Mouse (Mus musculus) A20 (cell line): ENCODE measurements around the gene Cic.
"Not testable (repeated sequence)": the region's sequence is repeated elsewhere in the genome, so short reads cannot be mapped to it uniquely, and the experiment has no call there.

Source experiments
- DNase-seq: peaks from one replicate; pipeline ENCODE4 v3.0.0-alpha.2; 2011; ENCODE audit warnings: low read depth, low spot score

Cic gene

GRCm38 (mm10) chr7:25305956-25306613, 38.6 kb downstream of the Cic start, which contains the start of gene Tmem145:
Tmem145 (plus strand) TSS chr7:25306106.
- DNase-seq: no peak

DNA sequence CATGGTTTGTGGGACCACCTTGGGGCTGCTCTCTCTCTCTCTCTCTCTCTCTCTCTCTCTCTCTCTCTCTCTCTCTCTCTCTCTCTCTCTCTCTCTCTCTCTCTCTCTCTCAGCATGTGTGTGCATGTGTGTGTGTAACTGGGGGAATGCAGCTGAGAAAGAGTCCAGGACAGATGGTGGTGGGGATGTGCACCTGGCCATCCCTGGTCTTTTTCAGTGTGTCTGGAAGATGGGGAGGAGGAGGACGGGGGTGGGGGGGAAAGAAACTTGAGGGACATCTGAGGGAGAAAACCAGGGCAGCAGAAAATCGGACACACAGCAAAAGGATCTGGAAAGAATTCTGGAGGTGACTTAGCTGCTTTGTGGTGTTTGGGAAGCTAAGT, 39.1 kb downstream of the Cic start:
- DNase-seq: no peak

DNA sequence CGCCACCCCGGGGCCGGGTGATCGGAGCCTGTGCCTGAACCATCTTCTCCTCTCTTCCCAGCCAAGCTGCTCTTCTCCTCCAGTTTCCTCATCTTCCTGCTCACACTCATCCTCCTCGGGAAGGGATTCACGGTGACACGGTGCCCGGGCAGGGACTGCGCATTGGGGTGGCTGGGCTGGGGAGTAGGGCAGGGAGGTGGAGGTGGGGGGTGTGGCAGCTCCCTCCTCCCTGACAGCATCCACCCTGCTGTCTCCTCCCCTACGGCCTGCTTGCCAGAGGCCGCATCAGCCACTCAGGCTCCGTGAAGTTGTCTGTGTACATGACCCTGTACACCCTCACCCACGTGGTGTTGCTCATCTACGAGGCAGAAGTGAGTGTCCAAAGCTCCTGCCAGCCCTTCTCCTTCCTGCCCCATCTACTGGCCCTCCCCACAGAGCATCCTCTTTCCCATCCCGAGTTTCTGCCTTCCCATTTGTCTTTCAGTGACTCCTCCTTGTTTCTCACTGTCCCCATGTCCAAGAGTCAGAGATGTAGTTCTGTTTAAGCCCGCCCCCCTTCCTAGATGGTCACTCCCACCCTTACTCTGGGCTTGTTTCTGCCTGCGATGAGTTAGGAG, 41.3 kb downstream of the Cic start:
- DNase-seq: no peak

- no peak for DNase-seq
Measured at GRCm38 (mm10) chr7:25309425-25309824, 41.9 kb downstream of the Cic start.

- DNase-seq: no peak
Measured at GRCm38 (mm10) chr7:25311193-25311592, 43.7 kb downstream of the Cic start.

DNA sequence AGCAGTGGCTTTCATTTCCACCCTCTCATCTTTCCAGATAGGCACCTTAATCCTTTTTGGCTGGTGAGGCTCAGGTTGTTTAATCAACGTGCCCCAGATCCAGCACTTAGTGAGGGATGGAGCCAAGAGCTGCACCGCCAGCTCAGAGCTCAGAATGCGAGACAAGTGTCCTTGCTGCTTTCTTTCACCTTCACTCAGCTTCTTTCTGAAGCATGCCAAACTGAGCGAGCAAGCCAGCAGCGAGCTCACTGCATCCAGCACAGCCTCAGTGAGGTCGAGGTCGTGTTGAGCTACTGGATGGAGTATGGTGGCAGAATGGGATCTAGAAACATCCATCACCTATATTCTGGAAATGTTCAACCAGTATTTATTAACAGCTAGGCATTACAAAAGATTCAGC, 45.8 kb downstream of the Cic start:
- no peak for DNase-seq

DNA sequence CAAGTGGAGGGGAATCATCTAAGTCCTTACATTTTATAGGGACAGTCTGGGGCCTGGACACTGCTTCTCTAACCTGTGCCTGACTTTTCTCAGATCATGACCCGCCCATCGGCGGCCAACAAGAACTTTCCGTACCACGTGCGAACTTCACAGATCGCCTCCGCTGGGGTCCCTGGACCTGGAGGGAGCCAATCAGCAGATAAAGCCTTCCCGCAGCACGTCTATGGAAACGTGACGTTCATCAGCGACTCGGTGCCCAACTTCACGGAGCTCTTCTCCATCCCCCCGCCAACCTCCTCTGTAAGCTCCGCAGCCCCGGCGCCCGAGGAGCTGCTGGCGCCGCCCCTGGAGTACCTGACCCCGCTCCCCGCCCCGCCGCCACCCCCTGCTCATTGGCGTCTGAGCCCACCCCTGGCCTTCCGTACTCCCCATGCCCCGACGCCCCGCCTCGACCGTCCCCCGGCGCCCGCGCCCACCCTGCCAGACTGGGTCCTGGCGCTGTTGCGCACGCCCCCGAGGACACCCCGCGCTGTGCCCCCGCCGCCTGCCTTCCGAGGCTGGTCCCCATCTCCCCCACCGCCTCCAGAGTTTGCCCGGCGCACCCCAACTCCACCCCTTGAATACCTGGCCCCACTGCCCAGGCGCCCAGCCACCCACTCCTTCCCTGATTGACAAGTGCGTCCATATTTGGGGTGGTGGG, 47.3 kb downstream of the Cic start:
- no peak for DNase-seq

- no peak for DNase-seq
Measured at GRCm38 (mm10) chr7:25315306-25316041, 48.0 kb downstream of the Cic start.

DNA sequence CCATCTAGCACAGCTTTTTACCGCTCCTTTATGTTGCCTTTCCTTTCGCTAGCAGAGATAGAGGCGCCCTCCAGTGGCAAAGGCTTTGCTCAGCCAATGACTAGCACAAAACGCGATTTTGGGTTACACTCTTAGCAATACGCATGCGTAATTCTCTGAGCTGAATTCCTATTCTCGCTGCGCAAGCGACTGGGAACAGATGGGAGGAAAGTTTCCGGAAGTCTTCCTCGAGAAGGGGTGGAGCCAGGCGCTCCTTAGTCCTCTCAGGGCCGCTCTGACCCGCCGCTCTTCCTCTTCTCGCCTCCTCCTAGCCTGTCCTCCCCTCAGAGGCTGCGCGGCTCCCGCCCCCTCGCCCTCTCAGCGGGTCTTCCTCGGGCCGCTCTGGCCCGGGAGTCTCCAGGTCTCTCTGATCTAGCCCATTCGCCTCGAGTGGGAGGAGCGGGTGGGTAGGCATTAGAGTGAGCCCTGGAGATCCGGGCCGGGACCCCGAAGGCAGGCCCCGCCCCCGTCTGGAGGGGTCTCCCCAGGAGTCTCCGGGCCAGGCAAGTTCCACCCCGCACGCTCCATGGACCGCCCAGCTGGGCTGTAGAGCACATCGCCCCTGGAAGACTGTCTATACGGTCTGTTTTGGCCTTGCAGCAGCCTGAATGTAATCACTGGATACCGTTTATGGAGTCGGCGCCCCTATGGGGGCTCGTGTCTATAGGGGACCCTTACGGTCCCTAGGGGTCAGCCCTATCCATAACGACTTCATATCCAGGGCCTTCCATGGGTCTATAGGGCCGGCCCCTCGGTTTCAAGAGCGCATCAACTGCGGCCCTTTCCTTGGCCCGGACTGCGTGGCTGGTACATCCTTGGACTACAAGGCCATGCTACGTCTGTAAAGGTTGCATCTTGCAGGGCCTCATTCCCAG, 49.3 kb downstream of the Cic start, which contains the start of gene Megf8:
Megf8 (plus strand) TSS at position 633 of the 914 bp plus-strand sequence.
- DNase-seq: peak; percentile 91

- DNase-seq: no peak
Measured at GRCm38 (mm10) chr7:25317446-25317999, 50.0 kb downstream of the Cic start.

GRCm38 (mm10) chr7:25322058-25322484, 54.6 kb downstream of the Cic start:
- DNase-seq: no peak

- DNase-seq: no peak
Measured at GRCm38 (mm10) chr7:25323219-25323618, 55.7 kb downstream of the Cic start.

DNA sequence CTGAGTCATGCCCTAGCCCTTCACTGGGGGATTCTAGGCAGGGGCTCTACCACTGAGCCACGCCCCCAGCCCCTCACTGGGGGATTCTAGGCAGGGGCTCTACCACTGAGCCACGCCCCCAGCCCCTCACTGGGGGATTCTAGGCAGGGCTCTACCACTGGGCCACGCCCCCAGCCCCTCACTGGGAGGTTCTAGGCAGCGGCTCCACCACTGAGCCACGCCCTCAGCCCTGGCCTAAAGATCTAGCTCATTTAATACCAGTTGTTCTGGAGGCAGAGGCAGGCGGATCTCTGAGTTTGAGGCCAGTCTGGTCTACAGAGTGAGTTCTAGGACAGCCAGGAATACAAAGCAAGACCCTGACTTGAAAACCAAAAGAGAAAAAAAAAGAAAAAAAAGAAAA, 57.9 kb downstream of the Cic start:
- DNase-seq: not testable (repeated sequence)

DNA sequence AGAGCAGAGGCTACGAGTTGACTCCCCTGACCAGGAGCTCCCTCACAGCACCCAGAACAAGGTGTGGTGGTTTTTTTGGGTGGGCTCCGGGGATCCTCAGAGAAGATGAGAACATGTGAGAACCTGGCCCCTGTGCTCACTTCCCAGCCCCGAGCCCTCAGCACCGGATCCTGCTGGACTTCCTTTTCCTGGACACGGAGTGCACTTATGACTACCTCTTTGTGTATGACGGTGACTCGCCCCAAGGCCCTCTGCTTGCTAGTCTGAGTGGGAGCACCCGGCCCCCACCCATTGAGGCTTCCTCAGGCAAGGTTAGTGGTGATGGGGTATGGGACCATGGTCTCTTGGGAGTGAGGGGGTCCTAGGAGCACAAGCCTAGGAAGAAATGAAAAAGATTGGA, 58.7 kb downstream of the Cic start:
- no peak for DNase-seq

GRCm38 (mm10) chr7:25333596-25334307, 66.2 kb downstream of the Cic start:
- DNase-seq: peak; percentile 82

DNA sequence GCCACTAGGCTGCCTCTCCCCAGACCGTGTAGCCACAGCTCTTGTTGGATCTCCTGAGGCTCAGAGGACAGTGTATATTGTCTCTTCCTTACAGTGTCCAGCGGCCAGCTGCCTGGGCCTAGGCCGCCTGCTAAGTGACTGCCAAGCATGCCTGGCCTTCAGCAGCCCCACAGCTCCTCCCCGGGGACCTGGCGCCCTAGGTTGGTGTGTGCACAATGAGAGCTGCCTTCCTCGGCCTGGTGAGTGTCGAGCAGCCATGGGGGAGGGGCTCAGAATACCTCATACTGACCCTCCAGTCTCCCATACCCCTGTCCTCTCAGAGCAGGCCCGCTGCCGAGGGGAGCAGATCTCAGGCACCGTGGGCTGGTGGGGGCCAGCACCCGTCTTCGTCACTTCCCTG, 67.0 kb downstream of the Cic start:
- DNase-seq: no peak

DNA sequence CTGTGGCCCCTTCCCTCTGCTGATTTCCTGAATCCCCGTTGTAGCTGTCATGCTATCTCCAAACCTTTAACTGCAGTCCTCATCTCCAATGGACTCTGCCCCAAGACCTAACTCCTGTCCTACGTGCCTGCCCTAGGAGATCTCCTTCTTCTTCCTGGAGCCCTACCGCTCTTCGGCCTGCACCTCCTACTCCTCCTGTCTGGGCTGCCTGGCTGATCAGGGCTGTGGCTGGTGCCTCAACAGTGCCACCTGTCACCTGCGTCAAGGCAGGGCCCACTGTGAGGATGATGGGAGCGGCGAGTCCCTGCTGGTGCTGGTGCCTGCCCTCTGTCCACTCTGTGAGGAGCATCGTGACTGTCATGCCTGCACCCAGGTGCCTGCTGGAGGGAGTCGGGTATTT, 71.8 kb downstream of the Cic start:
- DNase-seq: no peak

DNA sequence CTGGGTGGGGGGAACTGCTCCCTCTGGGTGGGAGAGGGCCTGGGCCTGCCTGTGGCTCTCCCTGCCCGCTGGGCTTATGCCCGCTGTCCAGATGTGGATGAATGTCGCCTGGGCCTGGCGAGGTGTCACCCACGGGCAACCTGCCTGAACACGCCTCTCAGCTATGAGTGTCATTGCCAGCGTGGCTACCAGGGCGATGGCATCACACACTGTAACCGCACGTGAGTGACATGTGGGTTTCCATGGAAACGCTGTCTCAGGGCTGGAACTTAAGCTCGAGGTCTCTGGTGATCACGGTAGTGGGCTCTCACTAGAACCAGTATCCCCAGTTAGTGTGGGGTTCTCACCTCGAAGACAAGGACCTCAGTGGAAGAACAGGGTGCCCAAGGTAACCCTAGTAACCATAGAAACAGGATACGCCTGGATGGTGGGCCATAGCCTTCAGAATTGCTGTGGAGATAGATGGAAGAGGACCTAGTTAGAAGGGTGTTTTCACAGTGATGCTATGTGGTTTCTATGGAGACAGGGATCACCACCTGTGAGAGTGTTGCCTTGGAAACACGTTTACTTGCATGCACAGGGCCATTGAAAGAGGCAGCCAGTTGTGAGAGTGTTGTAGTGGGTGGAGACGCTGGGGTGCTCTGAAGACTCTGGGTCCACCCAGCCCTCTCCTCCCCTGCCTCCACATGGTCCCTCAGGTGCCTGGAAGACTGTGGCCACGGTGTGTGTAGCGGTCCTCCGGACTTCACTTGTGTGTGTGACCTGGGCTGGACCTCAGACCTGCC, 73.7 kb downstream of the Cic start:
- no peak for DNase-seq
